Mouse (Mus musculus): Measurements from ENCODE around the gene Snx11.
"Not testable (repeated sequence)": the region's sequence is repeated elsewhere in the genome, so short reads cannot be mapped to it uniquely, and the experiment has no call there.

Snx11 gene

DNA sequence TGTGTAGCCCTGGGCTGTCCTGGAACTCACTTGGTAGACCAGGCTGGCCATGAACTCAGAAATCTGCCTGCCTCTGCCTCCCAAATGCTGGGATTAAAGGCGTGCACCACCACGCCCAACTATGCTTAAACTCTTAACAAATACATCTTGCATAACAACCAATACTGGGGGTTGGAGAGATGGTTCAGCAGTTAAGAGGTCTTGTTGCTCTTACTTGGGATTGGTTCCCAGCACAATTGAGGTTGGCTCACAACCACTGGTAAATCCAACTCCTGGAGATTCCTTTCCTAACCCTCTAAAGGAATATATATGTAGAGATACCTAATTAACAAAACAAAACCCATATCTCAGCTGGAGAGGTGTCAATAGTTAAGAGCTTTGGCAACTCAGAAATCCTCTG is 18.7 kb upstream of the Snx11 start:
- no peak for DNase-seq (ENCODE audit: low spot score)

DNA sequence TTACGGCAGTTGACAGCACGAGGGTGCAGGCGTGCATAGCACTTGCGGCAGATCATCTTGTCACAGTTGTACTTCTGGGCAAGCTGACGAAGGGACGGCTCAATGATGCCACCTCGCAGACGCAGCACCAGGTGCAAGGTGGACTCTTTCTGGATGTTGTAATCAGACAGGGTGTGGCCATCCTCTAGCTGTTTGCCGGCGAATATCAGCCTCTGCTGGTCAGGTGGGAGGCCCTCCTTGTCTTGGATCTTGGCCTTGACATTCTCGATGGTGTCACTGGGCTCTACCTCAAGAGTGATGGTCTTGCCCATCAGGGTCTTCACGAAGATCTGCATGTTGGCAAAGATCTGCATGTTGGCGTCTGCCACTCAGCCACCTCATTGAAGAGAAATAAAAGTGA is 18.1 kb upstream of the Snx11 start:
- DNase-seq (ENCODE audit: low spot score) = no peak

DNA sequence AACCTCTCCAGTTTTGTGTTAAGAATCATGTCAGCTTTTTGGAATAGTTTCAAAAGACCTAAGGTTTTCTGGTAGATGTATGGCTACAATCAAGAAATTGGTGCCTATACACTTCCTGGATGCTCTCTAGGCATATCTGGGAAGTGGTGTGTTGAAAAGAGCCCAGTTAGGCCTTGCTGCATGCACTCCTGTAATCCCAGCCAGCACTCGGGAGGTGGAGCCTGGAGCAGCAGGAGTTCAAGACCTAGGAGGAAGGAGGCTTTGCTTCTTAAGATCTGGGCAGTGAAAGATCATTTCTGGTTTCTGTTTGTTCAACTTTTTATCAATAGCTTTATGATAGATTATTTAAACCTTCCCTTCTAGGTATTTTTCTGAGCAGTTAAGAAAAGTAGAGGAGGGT is 13.3 kb upstream of the Snx11 start:
- no peak for DNase-seq (ENCODE audit: low spot score)

DNA sequence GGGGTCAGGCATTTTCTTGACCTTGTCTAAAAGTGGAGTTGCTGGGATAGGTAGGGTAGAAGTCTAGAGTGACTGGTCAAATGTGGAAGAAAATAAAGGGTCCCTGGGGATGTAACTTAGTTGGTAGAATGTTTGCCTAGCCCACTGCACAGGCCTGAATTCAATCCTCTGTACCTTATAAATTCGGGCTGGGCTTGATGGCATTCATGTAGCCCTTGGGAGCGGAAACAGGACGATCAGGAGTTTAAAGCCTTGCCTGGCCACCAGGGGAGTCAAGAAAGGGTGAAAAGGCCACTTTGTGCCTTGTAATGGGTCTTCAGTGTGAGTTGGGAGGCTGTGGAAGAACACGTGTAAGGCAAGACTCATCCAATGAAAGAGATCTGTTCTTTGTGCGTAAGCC is 12.6 kb upstream of the Snx11 start:
- DNase-seq (ENCODE audit: low spot score) = no peak

DNA sequence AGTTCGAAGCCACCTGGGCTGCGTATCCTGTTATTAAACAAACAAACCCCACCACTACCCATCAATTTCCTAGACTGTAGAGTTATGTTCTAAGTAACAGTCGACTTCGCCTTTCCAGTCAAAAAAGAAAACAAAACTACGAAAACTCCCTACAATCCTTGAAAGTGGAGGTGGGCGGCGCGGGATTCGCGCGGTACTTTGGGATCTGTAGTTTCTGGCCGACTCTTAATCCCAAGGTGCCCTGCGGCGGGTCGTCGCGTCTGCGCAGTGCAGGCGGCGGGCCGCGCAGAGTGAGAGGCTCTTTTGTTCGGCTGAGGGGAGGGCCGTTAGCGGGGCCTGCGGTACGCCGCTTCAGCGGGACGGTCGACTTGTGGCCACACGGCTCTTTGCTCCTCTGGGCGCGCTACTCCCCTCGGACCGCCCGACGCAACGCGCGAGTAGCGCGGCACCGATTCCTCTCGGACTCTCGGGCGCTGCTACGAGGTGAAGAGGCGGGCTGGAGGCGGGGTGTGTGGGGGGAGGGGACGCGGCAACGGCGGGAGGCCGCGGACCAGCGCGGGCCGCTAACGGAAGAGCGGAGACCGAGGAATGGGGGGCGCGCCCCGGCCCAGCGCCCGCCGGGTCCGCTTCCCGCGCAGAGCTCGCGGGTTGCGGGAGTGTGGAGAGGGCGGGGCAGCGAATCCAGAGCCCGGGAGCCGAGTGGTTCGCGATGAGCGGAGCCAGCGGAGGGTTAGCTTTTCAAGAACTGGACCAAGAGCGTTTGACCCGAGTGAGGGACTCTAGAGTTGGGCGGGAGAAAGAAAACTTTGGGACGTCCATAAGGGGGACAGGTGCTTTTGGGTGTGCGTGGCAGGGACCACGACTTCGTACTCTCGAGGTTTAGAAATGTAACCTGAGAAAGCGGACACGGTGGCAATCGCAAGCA is 11.8 kb upstream of the Snx11 start, which contains the start of gene Cbx1:
TSS of gene Cbx1 (plus strand) at position 257 of the 925 bp plus-strand sequence.
- peak; percentile 86 for DNase-seq (ENCODE audit: low spot score)

DNA sequence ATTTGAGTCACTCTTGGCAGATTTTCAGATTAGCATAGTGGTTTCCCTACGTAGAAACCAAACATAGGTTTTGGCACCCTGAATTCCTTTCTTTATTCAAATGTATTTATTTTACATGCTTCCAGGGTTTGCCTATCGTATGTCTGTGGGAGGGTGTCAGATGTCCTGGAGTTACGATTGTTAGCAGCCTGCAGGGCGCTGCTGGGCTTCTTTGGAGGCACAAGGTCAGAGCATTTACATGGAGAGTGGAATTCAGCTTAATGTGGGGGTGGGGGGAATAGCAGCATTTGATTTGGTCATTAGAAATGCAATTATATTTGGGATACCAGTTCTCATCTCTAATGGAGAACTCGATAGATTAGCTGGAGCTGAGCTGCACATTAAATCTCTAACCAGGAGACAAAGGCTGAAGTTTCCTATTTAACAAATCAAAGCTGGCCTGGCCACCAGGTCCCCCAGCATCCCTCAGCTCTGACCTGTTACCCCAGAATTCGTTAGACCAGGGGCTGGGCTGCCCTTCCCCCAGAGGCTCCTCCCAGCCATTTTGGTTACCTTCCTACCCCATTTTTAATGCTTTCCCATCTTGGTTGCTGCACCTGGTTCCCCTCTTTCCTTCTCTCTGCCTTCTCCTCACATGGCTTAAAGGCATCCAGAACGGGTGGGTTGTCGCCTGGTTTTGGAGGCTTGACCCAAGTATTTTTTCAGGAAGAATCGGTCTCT is 9.5 kb upstream of the Snx11 start:
- no peak for DNase-seq (ENCODE audit: low spot score)

DNA sequence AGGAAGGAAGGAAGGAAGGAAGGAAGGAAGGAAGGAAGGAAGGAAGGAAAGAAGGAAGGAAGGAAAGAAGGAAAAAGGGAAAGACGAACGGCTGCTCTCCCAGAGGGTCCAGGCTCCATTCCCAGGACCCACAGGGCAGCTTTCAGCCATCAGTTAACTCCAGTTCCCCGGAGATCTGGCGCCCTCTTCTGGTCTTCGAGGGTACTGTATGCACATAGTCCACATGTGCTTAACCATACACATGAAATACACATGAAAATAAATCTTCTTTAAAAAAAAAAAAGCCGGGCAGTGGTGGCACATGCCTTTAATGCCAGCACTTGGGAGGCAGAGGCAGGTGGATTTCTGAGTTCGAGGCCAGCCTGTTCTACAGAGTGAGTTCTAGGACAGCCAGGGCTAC is 7.5 kb upstream of the Snx11 start:
- DNase-seq (ENCODE audit: low spot score) = not testable (repeated sequence)

DNA sequence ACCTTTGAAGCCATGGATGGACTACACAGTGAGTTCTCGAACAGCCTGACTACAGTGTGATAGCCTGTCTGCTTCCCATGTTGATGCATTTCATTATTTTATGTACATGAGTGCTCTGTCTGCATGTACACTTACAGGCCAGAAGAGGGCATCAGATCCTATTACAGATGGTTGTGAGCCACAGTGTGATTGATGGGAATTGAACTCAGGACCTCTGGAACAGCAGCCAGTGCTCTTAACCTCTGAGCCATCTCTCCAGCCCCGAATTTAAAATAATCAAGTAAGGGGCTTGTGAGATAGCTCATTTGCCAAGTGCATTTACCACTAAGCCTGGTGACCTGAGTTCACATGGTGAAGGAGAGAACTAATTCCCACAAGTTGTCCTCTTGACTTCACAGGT is 4.1 kb upstream of the Snx11 start:
- no peak for DNase-seq (ENCODE audit: low spot score)

DNA sequence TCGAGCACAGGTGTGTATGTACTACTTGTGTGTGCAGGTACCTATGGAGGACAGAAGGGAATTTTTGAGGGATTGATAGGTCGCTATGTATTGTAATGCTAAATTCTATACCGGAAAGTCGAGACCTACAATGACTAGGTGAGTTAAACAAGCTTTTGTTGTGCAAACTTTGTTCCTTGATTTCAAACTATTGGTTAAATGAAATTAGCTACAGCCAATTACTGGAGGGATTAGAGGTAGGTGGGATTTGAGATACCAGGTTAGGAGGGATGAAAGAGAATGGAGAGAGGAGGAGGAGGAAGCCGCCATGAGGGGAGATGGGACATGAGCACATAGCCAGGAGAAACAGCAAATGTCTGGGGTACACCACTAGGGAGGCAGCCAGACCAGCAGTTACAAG is 2.9 kb upstream of the Snx11 start:
- no peak for DNase-seq (ENCODE audit: low spot score)

DNA sequence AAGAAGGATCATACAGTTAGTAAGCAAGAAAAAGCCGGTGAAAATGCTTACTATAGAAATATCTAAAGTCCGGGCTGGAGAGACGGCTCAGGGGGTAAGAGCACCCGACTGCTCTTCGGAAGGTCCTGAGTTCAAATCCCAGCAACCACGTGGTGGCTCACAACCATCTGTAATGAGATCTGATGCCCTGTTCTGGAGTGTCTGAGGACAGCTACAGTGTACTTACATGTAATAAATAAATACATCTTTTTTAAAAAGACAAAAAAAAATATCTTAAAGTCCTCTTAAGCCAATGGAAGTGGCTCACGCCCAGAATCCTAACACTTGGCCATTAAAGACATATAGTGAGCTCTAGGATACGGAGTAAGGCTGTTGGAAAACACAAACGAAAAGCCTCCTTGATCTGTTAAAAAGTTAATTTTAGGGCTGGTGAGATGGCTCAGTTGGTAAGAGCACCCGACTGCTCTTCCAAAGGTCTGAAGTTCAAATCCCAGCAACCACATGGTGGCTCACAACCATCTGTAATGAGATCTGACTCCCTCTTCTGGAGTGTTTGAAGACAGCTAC is 785 bp upstream of the Snx11 start:
- not testable (repeated sequence) for DNase-seq (ENCODE audit: low spot score)

DNA sequence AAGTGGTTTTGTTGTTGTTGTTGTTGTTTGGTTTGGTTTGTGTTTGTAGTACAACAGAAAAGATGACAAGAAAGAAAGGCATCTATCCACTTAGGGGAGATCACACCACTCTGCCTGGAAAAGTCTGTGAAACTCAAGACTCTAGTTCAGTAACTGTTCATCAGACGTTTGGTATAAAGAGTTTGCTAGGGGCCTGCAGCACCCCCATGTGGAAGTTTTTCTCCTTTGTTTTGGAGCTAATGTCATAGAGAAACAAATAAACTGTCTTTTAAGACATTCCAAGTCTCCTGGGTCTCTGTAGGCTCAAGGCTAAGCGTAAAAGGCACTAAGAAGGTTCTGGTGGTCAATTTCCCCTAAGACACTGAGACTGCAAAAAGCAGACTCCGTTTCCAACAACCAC is 1.3 kb downstream of the Snx11 start:
- no peak for DNase-seq (ENCODE audit: low spot score)

DNA sequence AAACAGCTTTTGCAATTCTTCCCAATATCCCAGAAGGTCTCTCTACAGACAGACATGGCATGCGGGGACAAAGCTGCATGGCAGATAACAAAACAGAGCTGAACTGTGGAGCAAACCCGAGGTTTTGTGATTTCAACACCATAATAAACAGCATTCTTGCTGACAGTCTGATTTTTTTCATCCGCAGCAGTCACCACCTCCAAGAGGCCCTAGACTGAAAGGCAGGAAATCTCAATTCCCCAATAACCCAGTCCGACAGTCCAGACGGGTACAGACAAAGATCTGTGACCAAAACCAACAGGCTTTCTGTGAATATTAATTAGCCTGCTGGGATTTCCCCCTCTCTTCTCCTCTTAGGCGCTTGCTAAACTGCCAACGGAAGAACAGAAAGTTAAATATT is 1.7 kb downstream of the Snx11 start:
- no peak for DNase-seq (ENCODE audit: low spot score)

DNA sequence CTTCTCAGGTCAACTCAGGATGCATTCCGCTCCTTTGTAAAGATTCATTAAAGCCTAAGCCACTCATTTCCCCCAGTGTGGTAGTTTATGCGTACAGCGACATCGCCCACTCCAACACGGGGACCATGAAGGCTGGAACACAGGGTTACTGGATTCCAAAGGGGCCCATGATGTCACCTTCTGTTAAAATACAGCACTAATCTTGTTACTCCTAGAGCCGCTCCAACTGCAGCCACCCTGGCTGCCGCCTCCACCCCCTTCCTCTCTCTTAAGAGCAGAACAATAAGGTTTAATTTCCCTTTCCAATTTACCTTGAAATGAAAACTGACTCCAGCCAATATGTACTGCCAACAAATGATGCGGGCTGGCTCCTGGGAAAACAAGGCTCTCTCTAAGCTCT is 2.3 kb downstream of the Snx11 start:
- no peak for DNase-seq (ENCODE audit: low spot score)

DNA sequence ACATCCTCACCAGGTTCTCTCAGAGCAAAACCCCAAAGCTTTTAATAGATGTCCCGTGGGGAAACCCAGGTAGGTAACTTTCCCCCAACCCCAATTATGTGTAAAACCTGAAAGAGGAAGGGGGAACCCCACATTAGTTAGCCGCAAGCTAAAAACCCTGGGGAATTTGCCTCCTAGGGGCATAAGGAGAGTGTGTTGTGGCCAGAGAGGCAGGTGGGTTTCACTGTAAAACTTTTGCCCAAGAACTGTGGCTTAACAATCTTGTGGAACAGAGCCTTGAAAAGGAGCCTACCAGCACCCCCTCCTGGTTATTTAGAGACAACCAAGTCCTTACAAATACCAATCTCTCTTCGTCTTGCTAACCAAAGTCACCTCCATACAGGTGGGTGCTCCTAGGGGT is 2.8 kb downstream of the Snx11 start:
- DNase-seq (ENCODE audit: low spot score) = no peak

DNA sequence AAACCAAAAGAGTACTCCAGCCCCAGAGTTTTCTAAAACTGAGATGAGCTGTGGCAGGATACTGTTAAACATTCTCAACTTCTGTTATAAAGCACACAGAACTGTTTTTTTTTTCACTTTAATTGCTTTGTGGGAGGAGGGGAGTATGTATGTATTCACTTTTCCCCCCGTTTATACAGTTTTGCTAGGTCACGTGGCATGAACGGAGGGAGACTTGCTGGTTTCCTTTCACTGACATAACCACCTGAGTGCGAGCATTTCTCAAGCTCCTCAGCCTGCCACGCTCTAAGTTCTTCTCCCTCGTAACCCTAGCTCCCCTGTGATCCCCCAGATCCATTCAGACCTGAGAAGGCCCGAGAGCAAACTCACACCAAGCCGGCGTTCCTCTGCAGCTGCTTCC is 4.9 kb downstream of the Snx11 start:
- DNase-seq (ENCODE audit: low spot score) = no peak

DNA sequence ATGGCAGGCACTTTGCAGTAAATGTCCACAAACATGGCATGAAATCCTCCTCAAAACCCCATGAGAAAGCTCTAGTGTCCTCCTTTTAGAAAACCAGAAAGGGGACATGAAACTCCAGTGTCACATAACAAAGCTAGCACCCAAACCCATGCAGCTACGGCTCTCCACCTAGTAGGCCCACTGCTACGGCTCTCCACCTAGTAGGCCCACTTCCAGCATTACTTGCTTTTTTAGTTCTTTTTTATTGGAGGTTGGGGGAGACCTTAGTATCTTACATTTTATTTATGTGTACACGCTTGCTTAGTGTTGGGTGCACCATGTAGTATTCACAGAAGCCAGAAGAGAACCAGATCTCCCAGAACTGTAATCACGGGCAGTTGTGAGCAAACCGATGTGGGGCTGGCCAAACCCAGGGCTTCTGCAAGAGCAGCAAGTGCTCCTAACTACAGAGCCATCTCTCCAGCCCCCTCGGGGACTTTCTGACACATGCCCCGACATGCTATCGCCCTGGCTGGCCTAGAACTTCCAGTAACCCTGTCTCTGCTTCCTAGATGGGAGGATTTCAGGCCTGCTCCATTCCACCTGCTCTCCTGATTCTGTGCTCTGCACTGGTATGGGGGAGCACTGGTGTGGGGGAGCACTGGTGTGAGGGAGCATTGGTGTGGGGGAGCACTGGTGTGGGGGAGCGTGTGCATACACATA is 5.9 kb downstream of the Snx11 start:
- DNase-seq (ENCODE audit: low spot score) = no peak

DNA sequence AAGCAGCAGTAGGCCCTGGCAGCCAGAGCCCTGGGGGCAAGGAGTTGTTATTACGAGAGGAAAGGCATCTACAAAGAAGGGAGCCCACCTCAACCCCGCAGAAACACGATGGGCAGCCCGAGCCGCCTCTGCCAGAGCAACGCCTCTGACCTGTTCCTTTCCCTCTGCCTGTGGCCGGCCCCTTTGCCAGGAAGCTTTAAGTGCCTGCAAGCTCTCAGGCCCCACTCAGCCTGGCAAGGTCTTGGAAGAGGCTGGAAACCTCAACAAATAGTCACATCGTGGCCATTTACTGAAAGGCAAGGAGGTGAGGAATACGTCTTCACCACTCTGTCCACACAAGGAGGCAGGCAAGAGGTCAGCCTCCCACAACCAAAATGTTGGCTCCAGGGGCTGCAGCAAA is 9.1 kb downstream of the Snx11 start:
- no peak for DNase-seq (ENCODE audit: low spot score)

DNA sequence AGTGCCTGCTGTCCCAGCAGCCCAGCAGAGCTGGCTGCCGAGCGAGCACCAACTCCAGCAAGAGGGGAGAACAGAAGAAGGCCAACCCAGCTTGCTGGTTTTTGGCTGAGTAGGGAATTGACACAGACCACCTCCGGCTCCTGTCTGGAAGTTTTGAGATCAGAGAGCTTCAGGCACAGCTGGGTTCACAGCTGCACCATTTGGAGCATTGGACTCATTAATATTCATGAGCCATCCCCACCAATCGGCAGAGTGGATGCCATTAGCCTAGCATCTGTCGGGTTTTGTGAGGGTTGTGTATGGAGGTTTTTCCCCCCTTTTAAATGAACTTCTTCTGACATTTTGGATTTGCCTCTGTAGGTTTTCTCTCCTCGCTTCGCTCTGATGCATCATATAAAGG is 10.3 kb downstream of the Snx11 start:
- DNase-seq (ENCODE audit: low spot score) = no peak

DNA sequence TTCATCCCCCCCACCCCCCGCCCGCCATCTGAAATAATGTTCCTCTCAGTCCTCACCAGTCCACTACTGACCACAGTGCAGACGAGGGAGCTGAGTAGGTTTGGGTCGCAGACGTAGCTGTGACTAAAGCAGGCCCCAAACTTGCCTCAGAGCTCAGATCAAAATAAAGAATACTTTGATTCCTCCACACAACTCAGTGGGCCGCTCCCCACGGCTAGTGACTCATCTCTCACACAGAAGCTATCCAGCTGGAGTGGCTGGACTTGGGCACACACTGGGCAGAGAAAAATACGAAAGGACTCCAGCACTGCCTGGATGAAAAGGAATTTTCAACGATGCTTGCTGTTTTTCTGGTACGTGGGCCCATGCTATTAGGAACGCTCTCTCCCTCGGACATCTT is 10.8 kb downstream of the Snx11 start:
- DNase-seq (ENCODE audit: low spot score) = no peak

DNA sequence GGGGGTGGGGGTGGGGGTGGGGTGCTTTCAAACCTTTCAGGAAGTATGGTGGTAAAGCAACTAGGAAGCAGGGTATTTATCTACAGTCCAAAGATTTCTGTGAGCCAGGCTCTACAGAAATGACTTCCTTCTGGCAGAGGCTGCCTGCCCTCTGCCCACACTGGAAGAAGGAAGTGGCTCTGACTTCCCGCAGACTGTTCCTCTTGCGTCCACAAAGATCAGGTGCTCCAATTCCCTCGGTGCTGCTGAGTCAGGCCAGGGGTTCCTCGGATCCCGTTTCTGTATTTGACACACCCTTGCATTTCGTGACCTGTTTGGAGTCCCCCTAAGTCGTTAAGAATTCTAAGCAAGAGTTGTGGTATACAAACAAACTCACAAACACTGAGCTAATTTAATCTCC is 11.7 kb downstream of the Snx11 start:
- DNase-seq (ENCODE audit: low spot score) = no peak

DNA sequence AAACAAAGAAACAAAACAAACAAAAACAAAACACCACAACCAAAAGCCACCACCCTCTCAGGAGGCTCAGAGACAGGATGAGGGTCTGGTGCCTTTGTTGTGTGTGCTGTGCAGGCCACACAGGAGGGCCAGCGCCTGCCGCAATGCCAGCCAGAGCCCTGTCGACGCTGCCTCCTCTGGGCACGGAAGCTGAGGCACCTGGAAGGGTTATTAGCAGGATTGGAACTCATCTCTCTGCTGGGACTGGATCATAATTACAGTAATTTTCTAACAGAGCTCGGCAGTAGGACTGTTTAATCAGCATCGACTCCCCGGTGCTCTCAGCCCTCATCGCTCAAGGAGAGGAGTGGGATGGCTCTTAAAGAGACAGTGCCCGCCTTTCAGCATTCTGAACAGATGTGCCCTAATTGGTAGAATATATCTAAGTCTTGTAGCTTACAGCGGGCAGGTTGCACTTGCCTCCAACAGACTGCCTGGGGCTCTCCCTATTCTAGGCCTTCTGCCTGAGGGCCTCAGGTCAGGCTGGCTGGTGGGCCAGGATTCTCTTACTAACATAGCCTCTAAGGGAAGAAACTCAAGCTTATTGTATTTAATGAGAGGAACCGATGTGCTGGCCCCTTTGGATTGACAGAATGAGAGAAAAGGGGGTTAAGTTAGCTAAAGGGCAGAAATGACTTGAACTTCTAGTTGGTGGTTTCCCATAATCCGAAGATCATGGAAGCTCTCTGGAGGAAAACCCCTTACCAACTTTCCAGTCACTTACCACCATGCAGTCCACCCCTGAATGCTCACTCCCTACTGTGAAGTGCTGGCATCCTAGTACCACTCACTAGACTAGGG is 12.6 kb downstream of the Snx11 start:
- no peak for DNase-seq (ENCODE audit: low spot score)
